Mouse (Mus musculus) monocyte, adult 2 months (primary cell): ENCODE measurements around the gene Bst1.
A peak's percentile ranks its signal among the peaks of the same experiment; 100 is the strongest.

Source experiments
- DNase-seq, 2 experiments: peaks; one replicate each; pipeline ENCODE4 v3.0.0; 2022; ENCODE audit warnings: low spot score in 2 of 2, low read depth in 1 of 2

The Bst1 gene

GRCm38 (mm10) chr5:43818695-43819094 is at the start of gene Bst1:
TSS of gene Bst1 (plus strand) at chr5:43818885.
- DNase-seq: peak in 1 of 2 experiments; percentile 43

- no peak for DNase-seq
Measured at GRCm38 (mm10) chr5:43770618-43771354, 47.9 kb upstream of the Bst1 start.

- DNase-seq: no peak
Measured at GRCm38 (mm10) chr5:43771555-43771954, 47.1 kb upstream of the Bst1 start.

GRCm38 (mm10) chr5:43776407-43776806 is 42.3 kb upstream of the Bst1 start:
- DNase-seq: no peak

GRCm38 (mm10) chr5:43776993-43777392 is 41.7 kb upstream of the Bst1 start:
- DNase-seq: no peak

GRCm38 (mm10) chr5:43778583-43778982 is 40.1 kb upstream of the Bst1 start:
- DNase-seq: no peak

- no peak for DNase-seq
Measured at GRCm38 (mm10) chr5:43781423-43781976, 37.2 kb upstream of the Bst1 start.

- DNase-seq: peak in 1 of 2 experiments; percentile 61
Measured at GRCm38 (mm10) chr5:43781977-43782930, 36.4 kb upstream of the Bst1 start.

- no peak for DNase-seq
Measured at GRCm38 (mm10) chr5:43783996-43784395, 34.7 kb upstream of the Bst1 start.

GRCm38 (mm10) chr5:43786607-43787006 is 32.1 kb upstream of the Bst1 start:
- DNase-seq: no peak

GRCm38 (mm10) chr5:43787976-43788752 is 30.5 kb upstream of the Bst1 start:
- DNase-seq: no peak

- no peak for DNase-seq
Measured at GRCm38 (mm10) chr5:43792354-43792753, 26.3 kb upstream of the Bst1 start.

GRCm38 (mm10) chr5:43799530-43799929 is 19.2 kb upstream of the Bst1 start:
- no peak for DNase-seq

GRCm38 (mm10) chr5:43800700-43801099 is 18.0 kb upstream of the Bst1 start:
- DNase-seq: no peak

GRCm38 (mm10) chr5:43801253-43801652 is 17.4 kb upstream of the Bst1 start:
- DNase-seq: no peak

GRCm38 (mm10) chr5:43801798-43802197 is 16.9 kb upstream of the Bst1 start:
- DNase-seq: no peak

GRCm38 (mm10) chr5:43805401-43805800 is 13.3 kb upstream of the Bst1 start:
- DNase-seq: no peak

- DNase-seq: no peak
Measured at GRCm38 (mm10) chr5:43806340-43806739, 12.3 kb upstream of the Bst1 start.

GRCm38 (mm10) chr5:43806914-43807313 is 11.8 kb upstream of the Bst1 start:
- DNase-seq: no peak

GRCm38 (mm10) chr5:43807744-43808696 is 10.7 kb upstream of the Bst1 start:
- peak in 1 of 2 experiments; percentile 55 for DNase-seq
